Mouse (Mus musculus) intestine, embryonic 14.5 days (tissue): ENCODE data around the gene Dpep3. TPM values are rescaled to one million over a fixed set of nuclear protein-coding genes. Genes with fewer than 3 reads are reported as not detected.
"Not testable (repeated sequence)": the region's sequence is repeated elsewhere in the genome, so short reads cannot be mapped to it uniquely, and the experiment has no call there.

Source experiments
- ATAC-seq: fragments of 200-750 bp; cut with Nextera tagmentation; replicated peaks from 2 replicates; pipeline ENCODE4 v1.8.0; 2017; ENCODE audit warnings: low read depth, moderate number of reproducible peaks, moderate TSS enrichment, moderate library complexity; ENCODE audit not compliant: low FRiP score, low TSS enrichment
- DNase-seq: peaks from one replicate; pipeline ENCODE4 v3.0.0-alpha.2; 2018; ENCODE audit warnings: low spot score
- H3K27ac ChIP-seq: fragments of 300-500 bp; sonication (generic); 2 replicates; pipeline ENCODE4 v1.5.1; 2014; ENCODE audit warnings: low read depth, mild to moderate bottlenecking, control low read depth
- H3K27me3 ChIP-seq: fragments of 300-500 bp; sonication (generic); replicated peaks from 2 replicates; pipeline ENCODE4 v1.6.1; 2014; ENCODE audit warnings: low read length, control low read depth; ENCODE audit not compliant: control insufficient read depth, insufficient read depth
- H3K36me3 ChIP-seq: fragments of 300-500 bp; sonication (generic); 2 replicates; pipeline ENCODE4 v1.6.1; 2014; ENCODE audit warnings: low read length, control low read depth; ENCODE audit not compliant: control insufficient read depth, insufficient read depth
- H3K4me1 ChIP-seq: fragments of 300-500 bp; sonication (generic); replicated peaks from 2 replicates; pipeline ENCODE4 v1.6.1; 2014; ENCODE audit warnings: low read length, control low read depth, mixed read lengths; ENCODE audit not compliant: control insufficient read depth, insufficient read depth
- H3K4me2 ChIP-seq: fragments of 300-500 bp; sonication (generic); 2 replicates; pipeline ENCODE4 v1.6.1; 2014; ENCODE audit warnings: low read length
- H3K4me3 ChIP-seq: fragments of 300-500 bp; sonication (generic); 2 replicates; pipeline ENCODE4 v1.5.1; 2014; ENCODE audit warnings: low read depth, low read length, control low read depth, mixed read lengths
- H3K9ac ChIP-seq: fragments of 300-500 bp; sonication (generic); 2 replicates; pipeline ENCODE4 v1.6.1; 2014; ENCODE audit warnings: mild to moderate bottlenecking, low read length
- H3K9me3 ChIP-seq: fragments of 300-500 bp; sonication (generic); 2 replicates; pipeline ENCODE4 v1.6.1; 2016; ENCODE audit warnings: low read length, control low read depth; ENCODE audit not compliant: control insufficient read depth
- WGBS: fragments of 180-500 bp; shearing (Covaris S2); extraction: QIAGEN DNeasy Blood & Tissue Kit; methylation state at CpG from one replicate; pipeline ENCODE4 v1.1.7; 2014; 5-methylcytosine and 5-hydroxymethylcytosine counted together
- polyA plus RNA-seq: library from polyadenylated mRNA; unstranded; fragments of >200 nt; fragmentation: Nextera tagmentation; extraction: Ambion mirVana; gene quantifications from 2 replicates; pipeline ENCODE4 v1.2.1, GENCODE M21; 2014

The Dpep3 gene
- polyA plus RNA-seq, 1 experiment from 2014 or later: not detected

DNA sequence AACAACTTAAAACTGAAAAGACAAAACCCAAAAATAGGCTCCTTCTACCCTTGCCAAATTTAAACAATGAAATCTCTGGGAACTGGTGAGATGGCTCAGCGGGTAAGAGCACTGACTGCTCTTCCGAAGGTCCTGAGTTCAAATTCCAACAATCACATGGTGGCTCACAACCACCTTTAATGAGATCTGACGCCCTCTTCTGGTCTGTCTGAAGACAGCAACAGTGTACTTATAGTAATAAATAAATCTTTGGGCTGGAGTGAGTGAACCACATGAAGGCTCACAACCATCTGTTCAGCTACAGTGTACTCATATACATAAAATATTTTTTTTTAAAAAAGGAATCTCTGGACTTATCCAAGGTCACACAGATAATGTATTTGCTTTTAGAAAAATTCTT, 28.7 kb upstream of the Dpep3 start:
- not testable (repeated sequence) for H3K9ac ChIP-seq, H3K36me3 ChIP-seq, H3K4me3 ChIP-seq, DNase-seq, H3K4me1 ChIP-seq, H3K27ac ChIP-seq, H3K9me3 ChIP-seq, H3K27me3 ChIP-seq, H3K4me2 ChIP-seq, ATAC-seq
- 62% methylated on average over 3 of the region's 3 CpGs for WGBS

DNA sequence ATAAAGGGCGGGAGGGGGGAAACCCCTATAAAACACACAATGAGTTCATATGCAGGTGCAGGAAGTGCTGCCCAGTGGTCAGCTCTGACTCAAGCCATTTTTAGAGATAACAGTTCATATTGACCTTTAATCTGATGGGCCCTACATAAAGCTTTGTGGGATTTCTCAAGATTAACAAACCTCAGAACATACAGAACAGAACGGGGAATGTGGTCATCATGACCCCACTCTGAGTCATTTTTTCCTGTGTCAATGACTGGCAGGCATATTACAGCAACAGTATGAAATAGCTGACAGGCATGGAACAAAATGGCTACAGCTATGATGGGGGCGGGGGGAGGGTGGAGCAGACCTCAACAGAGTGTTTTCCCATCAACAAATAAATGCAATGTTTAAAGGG, 27.9 kb upstream of the Dpep3 start:
- Histone ChIP-seq H3K9ac (no peak overlapping the region), H3K4me3 (no peak overlapping the region), H3K27me3 (no peaks in the 10 kb centered on the region), H3K4me2 (no peak overlapping the region), H3K4me1 (peaks cover 8% of the 10 kb centered on the region), H3K36me3 (0 out of 2 replicates have a peak, but pooled peaks cover 2% of the 10 kb centered on the region), H3K27ac (no peak overlapping the region), H3K9me3 (no peaks in the 10 kb centered on the region)
- WGBS: 72% methylated on average over 3 of the region's 3 CpGs
- ATAC-seq: no peak
- DNase-seq: no peak

DNA sequence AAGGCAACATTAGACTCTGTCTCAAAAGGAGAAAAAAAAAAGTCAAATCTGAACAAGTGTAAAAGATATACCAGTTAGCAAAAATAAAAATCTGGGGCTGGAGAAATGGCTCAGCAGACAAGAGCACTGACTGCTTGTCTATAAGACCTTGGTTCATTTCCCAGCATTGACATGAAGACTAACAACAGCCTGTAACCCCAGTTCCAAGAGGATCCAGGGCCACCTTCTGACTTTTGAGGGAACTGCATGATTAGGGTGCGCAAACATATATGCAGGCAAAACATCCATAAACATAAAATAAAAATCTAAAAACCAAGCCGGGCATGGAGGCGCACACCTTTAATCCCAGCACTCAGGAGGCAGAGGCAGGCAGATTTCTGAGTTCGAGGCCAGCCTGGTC, 27.2 kb upstream of the Dpep3 start:
- no peaks in the 10 kb centered on the region for H3K9me3 ChIP-seq
- ATAC-seq (no peak), DNase-seq (no peak)
- H3K27me3 ChIP-seq: no peaks in the 10 kb centered on the region
- no peak overlapping the region for H3K9ac ChIP-seq
- no peak overlapping the region for H3K4me2 ChIP-seq
- peaks cover 8% of the 10 kb centered on the region for H3K4me1 ChIP-seq
- no peak overlapping the region for H3K27ac ChIP-seq
- WGBS: 88% methylated on average over 4 of the region's 4 CpGs
- no peak overlapping the region for H3K4me3 ChIP-seq
- 0 out of 2 replicates have a peak, but pooled peaks cover 2% of the 10 kb centered on the region for H3K36me3 ChIP-seq

DNA sequence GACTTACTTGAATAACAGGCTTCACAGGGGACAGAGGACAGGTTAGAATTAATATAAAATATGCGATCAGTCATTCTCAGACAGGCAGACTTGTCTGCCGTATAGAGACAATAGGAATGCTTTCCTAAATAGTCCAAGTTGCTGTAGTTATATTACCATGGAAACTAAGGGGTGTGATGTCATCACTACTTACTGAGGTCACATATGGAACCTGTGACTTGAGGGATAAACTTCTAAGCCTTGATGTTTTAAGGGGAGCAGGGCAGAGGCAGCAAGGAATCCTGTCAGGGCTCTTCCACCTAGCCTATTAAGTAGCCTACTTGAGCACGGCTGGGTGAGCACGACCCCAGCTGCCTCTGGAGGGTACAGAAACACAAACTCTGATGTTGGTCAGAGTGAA, 26.6 kb upstream of the Dpep3 start, which contains the start of gene Dpep2nb:
Dpep2nb (minus strand) TSS at position 101 of the 400 bp plus-strand sequence.
- H3K4me3 ChIP-seq: no peak within 1 kb of the TSS
- DNase-seq (no peak), ATAC-seq (no peak)
- 0 out of 2 replicates have a peak, but pooled peaks cover 2% of the 10 kb centered on the region for H3K36me3 ChIP-seq
- no peak within 1 kb of the TSS for H3K9ac ChIP-seq
- no peaks in the 10 kb centered on the region for H3K9me3 ChIP-seq
- peaks cover 8% of the 10 kb centered on the region for H3K4me1 ChIP-seq
- H3K27ac ChIP-seq: no peak within 1 kb of the TSS
- WGBS: 76% methylated on average over 4 of the region's 4 CpGs
- H3K4me2 ChIP-seq: no peak within 1 kb of the TSS
- no peaks in the 10 kb centered on the region for H3K27me3 ChIP-seq

DNA sequence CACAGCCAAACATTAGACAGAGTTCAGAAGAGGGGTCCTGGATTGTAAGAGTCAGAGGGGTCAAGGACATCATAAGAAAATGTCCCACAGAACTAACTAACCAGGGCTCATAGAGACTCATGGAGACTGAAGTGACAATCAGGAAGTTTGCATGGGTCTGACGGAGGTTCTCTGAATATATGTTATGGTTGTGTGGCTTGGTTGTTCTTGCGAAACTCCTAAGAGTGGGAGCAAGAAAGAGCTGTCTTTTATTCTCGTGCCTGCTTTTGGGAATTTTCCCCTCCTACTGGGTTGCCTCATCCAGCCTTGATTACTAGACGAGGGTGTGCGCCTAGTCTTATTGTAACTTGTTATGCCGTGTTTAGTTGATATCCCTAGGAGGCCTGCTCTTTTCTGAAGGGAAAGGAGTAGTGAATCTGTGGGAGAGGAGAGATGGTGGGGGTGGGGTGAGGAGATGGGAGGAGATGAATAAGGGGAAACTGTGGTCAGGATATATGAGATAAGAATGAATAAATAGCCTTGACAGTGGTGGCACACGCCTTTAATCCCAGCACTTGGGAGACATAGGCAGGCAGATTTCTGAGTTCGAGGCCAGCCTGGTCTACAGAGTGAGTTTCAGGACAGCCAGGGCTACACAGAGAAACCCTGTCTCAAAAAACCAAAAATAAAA, 25.4 kb upstream of the Dpep3 start:
- no peak for ATAC-seq
- Histone ChIP-seq H3K27me3 (no peaks in the 10 kb centered on the region), H3K4me3 (no peak overlapping the region), H3K4me2 (no peak overlapping the region), H3K9me3 (no peaks in the 10 kb centered on the region), H3K9ac (no peak overlapping the region), H3K27ac (no peak overlapping the region), H3K4me1 (no peaks in the 10 kb centered on the region; the same call in 1 of the 2 replicates), H3K36me3 (0 out of 2 replicates have a peak, but pooled peaks cover 2% of the 10 kb centered on the region)
- 77% methylated on average over 8 of the region's 8 CpGs for WGBS
- DNase-seq: no peak

- DNase-seq (no peak), ATAC-seq (no peak)
- WGBS: 83% methylated on average over 4 of the region's 4 CpGs
- Histone ChIP-seq H3K9me3 (no peaks in the 10 kb centered on the region), H3K4me2 (no peak overlapping the region), H3K27me3 (no peaks in the 10 kb centered on the region), H3K9ac (no peak overlapping the region), H3K27ac (no peak overlapping the region), H3K4me3 (no peak overlapping the region), H3K36me3 (no peaks in the 10 kb centered on the region), H3K4me1 (no peaks in the 10 kb centered on the region)
Measured at GRCm38 (mm10) chr8:106001908-106002307, 22.7 kb upstream of the Dpep3 start.

- no peaks in the 10 kb centered on the region for H3K4me1 ChIP-seq
- H3K9ac ChIP-seq: no peak overlapping the region
- ATAC-seq (no peak), DNase-seq (no peak)
- H3K36me3 ChIP-seq: no peaks in the 10 kb centered on the region
- no peak overlapping the region for H3K4me2 ChIP-seq
- H3K27me3 ChIP-seq: no peaks in the 10 kb centered on the region
- H3K4me3 ChIP-seq: no peak overlapping the region
- H3K27ac ChIP-seq: no peak overlapping the region
- H3K9me3 ChIP-seq: no peaks in the 10 kb centered on the region
- 81% methylated on average over 2 of the region's 2 CpGs for WGBS
Measured at GRCm38 (mm10) chr8:105998971-105999370, 19.7 kb upstream of the Dpep3 start.

DNA sequence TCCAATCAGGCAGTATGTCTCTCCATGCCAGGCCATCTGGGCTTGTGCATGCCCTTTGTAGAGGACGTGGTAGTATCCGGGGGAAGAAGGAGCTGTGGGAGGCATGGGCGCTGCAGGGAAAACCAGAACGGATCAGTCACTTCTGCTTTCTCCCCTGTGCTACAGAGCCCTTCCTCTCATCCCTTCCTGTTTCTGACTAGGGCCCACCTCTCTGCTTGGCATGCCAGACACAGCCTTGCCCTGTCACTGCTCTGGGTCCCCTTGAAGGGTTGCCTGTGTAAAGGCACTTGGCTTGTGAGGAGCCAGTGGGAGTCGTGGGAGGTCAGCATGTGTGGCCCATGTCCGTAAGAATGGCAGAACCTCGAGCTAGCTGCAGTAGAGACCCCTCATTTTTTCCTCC, 17.1 kb upstream of the Dpep3 start:
- no peaks in the 10 kb centered on the region for H3K36me3 ChIP-seq
- H3K9me3 ChIP-seq: no peaks in the 10 kb centered on the region
- H3K4me3 ChIP-seq: no peak overlapping the region
- no peak overlapping the region for H3K4me2 ChIP-seq
- no peak for DNase-seq
- H3K27me3 ChIP-seq: no peaks in the 10 kb centered on the region
- H3K27ac ChIP-seq: no peak overlapping the region
- 75% methylated on average over 7 of the region's 7 CpGs for WGBS
- ATAC-seq: no peak
- H3K4me1 ChIP-seq: no peaks in the 10 kb centered on the region
- H3K9ac ChIP-seq: no peak overlapping the region

- no peaks in the 10 kb centered on the region for H3K4me1 ChIP-seq
- DNase-seq: no peak
- ATAC-seq: no peak
- H3K4me2 ChIP-seq: no peak overlapping the region
- WGBS: 73% methylated on average over 4 of the region's 4 CpGs
- no peak overlapping the region for H3K27ac ChIP-seq
- H3K4me3 ChIP-seq: no peak overlapping the region
- H3K36me3 ChIP-seq: no peaks in the 10 kb centered on the region
- no peaks in the 10 kb centered on the region for H3K27me3 ChIP-seq
- no peak overlapping the region for H3K9ac ChIP-seq
- H3K9me3 ChIP-seq: no peaks in the 10 kb centered on the region
Measured at GRCm38 (mm10) chr8:105993226-105993625, 14.0 kb upstream of the Dpep3 start.
